ENCODE assay signal across 9 mouse cellular contexts in the genomic region with DNA sequence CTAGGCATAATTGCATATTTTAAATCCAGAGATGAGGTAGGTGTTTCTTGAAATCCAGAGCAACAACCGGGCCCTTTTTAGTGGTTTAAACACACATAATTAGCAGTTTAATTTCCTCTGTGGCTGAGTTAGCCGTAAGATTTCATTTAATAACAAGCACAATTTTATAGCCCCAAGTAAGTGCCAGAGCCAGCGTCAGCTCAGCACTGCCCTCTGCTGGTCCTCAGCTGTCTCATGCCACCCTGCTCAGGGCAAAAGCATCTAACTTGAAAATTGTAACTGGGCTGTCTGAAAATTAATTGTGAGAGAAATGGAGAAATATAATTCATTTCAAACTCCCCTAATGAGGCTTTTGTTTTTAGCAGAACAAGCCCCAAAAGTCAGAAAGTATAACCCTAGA.
DNase-seq lines count a peak whose midpoint lies in the region; ATAC-seq and TF ChIP-seq lines count a peak whose summit lies in the region.
"Had no signal": no experiment of that assay in that cellular context is flagged by ENCODE, and none has a peak within 500 bp of the region (broad histone marks: within the 10 kb centered on the region; RNA-seq: fewer than 3 reads in every experiment).

No protein-coding gene starts in this region.

- intact Hi-C loops in left cerebral cortex, postnatal 10 days (cut with DNase I): loop anchor here (5.0 to 10.0 kb wide), 4 partner anchors 438 to 1051 kb away; partner anchors contain the start of gene Tle4

- H3K36me3 ChIP-seq in heart, embryonic 12.5 days: no peaks in the 10 kb centered on the region
- H3K36me3 ChIP-seq in forebrain, embryonic 11.5 days (ENCODE audit: control insufficient read depth, insufficient read depth, low read length): no peaks in the 10 kb centered on the region
- no peaks in the 10 kb centered on the region for H3K36me3 ChIP-seq in hindbrain, embryonic 16.5 days (ENCODE audit: control insufficient read depth, insufficient read depth, low read length)
- H3K36me3 ChIP-seq in stomach, postnatal 0 days (ENCODE audit: control insufficient read depth, insufficient read depth, low read length): no peaks in the 10 kb centered on the region

- DNase-seq in heart, adult 11 months: peak; percentile 45
- DNase-seq in forebrain, embryonic 11.5 days (ENCODE audit: low spot score): peak; percentile 85
- DNase-seq in left cerebral cortex, postnatal 10 days (ENCODE audit: extremely low spot score in 1 of 2, low spot score in 2 of 2): peak; percentile 48 to 66
- peak; percentile 1 to 19 for DNase-seq in natural killer cell, adult 2 months (ENCODE audit: low spot score in 2 of 2)
- peak; percentile 72 for DNase-seq in stomach, postnatal 0 days (ENCODE audit: low spot score)

- TF ChIP-seq CTCF in bone marrow macrophage, adult 2 months (IDR thresholded peaks at IDR 0.05; ENCODE audit: low read depth, low read length): peak; percentile 95
- peak; percentile 93 for TF ChIP-seq CTCF in stomach, postnatal 0 days (IDR thresholded peaks at IDR 0.05; ENCODE audit: low read depth)

- peaks cover 5% of the 10 kb centered on the region; the same call in 1 of the 2 replicates for H3K27me3 ChIP-seq in heart, embryonic 12.5 days (replicated peaks)
- peaks cover 4% of the 10 kb centered on the region; the same call in 1 of the 2 replicates for H3K27me3 ChIP-seq in forebrain, embryonic 11.5 days (ENCODE audit: control insufficient read depth, insufficient read depth, low read length)
- peaks cover 2% of the 10 kb centered on the region for H3K27me3 ChIP-seq in hindbrain, embryonic 16.5 days (replicated peaks; ENCODE audit: control insufficient read depth, insufficient read depth, low read length)
- H3K27me3 ChIP-seq in stomach, postnatal 0 days (ENCODE audit: control insufficient read depth, insufficient read depth, low read length): no peaks in the 10 kb centered on the region

- no peak for TF ChIP-seq POLR2A in bone marrow macrophage, adult 2 months (IDR thresholded peaks at IDR 0.05; ENCODE audit: borderline replicate concordance, low read depth, low read length)

- no peak overlapping the region for H3K4me2 ChIP-seq in heart, embryonic 12.5 days
- no peak overlapping the region for H3K4me2 ChIP-seq in forebrain, embryonic 11.5 days (ENCODE audit: low read depth, low read length, severe bottlenecking)
- no peak overlapping the region for H3K4me2 ChIP-seq in hindbrain, embryonic 16.5 days (ENCODE audit: low read length)
- H3K4me2 ChIP-seq in stomach, postnatal 0 days (replicated peaks; ENCODE audit: low read depth): no peak overlapping the region

- no peaks in the 10 kb centered on the region for H3K4me1 ChIP-seq in heart, embryonic 12.5 days (replicated peaks)
- H3K4me1 ChIP-seq in bone marrow macrophage, adult 2 months (ENCODE audit: control insufficient read depth, insufficient read depth, low read length): no peaks in the 10 kb centered on the region
- peaks cover 6% of the 10 kb centered on the region; the same call in 1 of the 2 replicates for H3K4me1 ChIP-seq in forebrain, embryonic 11.5 days (replicated peaks; ENCODE audit: control insufficient read depth, insufficient read depth, low read length)
- H3K4me1 ChIP-seq in hindbrain, embryonic 16.5 days (ENCODE audit: control insufficient read depth, insufficient read depth, low read depth, low read length): no peaks in the 10 kb centered on the region
- H3K4me1 ChIP-seq in stomach, postnatal 0 days (replicated peaks; ENCODE audit: control insufficient read depth, insufficient read depth): no peaks in the 10 kb centered on the region

- no peaks in the 10 kb centered on the region for H3K9me3 ChIP-seq in heart, embryonic 12.5 days (replicated peaks)
- H3K9me3 ChIP-seq in forebrain, embryonic 11.5 days (ENCODE audit: control insufficient read depth, low read length): no peaks in the 10 kb centered on the region
- no peaks in the 10 kb centered on the region for H3K9me3 ChIP-seq in hindbrain, embryonic 16.5 days (ENCODE audit: control insufficient read depth, low read length)
- no peaks in the 10 kb centered on the region for H3K9me3 ChIP-seq in stomach, postnatal 0 days (ENCODE audit: control insufficient read depth, low read length)

- ATAC-seq in heart, embryonic 12.5 days (ENCODE audit: insufficient number of reproducible peaks, low FRiP score): no peak
- ATAC-seq in forebrain, embryonic 11.5 days (replicated peaks; ENCODE audit: low FRiP score): no peak; the same call in 1 of the 2 replicates
- peak; percentile 68; the same call in 1 of the 2 replicates for ATAC-seq in hindbrain, embryonic 16.5 days
- no peak for ATAC-seq in stomach, postnatal 0 days (ENCODE audit: low FRiP score, low TSS enrichment)

- no peak overlapping the region for H3K9ac ChIP-seq in heart, embryonic 12.5 days
- no peak overlapping the region for H3K9ac ChIP-seq in forebrain, embryonic 11.5 days (ENCODE audit: low read length)
- no peak overlapping the region for H3K9ac ChIP-seq in hindbrain, embryonic 16.5 days (ENCODE audit: low read depth, low read length)
- H3K9ac ChIP-seq in stomach, postnatal 0 days (ENCODE audit: low read length): no peak overlapping the region

- no peak overlapping the region for H3K4me3 ChIP-seq in heart, embryonic 12.5 days
- no peak overlapping the region for H3K4me3 ChIP-seq in bone marrow macrophage, adult 2 months (ENCODE audit: insufficient read depth, low read length)
- H3K4me3 ChIP-seq in forebrain, embryonic 11.5 days (ENCODE audit: low read depth, low read length): no peak overlapping the region
- no peak overlapping the region for H3K4me3 ChIP-seq in hindbrain, embryonic 16.5 days (ENCODE audit: low read length)
- no peak overlapping the region for H3K4me3 ChIP-seq in stomach, postnatal 0 days (ENCODE audit: low read depth, low read length)

- WGBS in heart, embryonic 12.5 days: 21% methylated on average over 3 of the region's 3 CpGs
- 11% methylated on average over 3 of the region's 3 CpGs for WGBS in forebrain, embryonic 11.5 days
- WGBS in hindbrain, embryonic 16.5 days: 10% methylated on average over 3 of the region's 3 CpGs
- WGBS in stomach, postnatal 0 days: 15% methylated on average over 3 of the region's 3 CpGs

- TF ChIP-seq EP300 in stomach, postnatal 0 days (optimal IDR thresholded peaks at IDR 0.05): no peak

- H3K27ac ChIP-seq in heart, embryonic 12.5 days (ENCODE audit: poor library complexity, severe bottlenecking): no peak overlapping the region
- no peak overlapping the region for H3K27ac ChIP-seq in bone marrow macrophage, adult 2 months (ENCODE audit: insufficient read depth, low read depth, low read length)
- H3K27ac ChIP-seq in forebrain, embryonic 11.5 days (ENCODE audit: low read depth, low read length): no peak overlapping the region
- no peak overlapping the region for H3K27ac ChIP-seq in hindbrain, embryonic 16.5 days (ENCODE audit: low read depth, low read length)
- H3K27ac ChIP-seq in stomach, postnatal 0 days (replicated peaks): no peak overlapping the region
- H3K27ac ChIP-seq: macrophage had no signal

Comparison
In these comparisons a context has a peak if more than half of its experiments do, and no peak if none do; other contexts are left out.
1. DNase-seq: peak in every context shown above with its lines; median percentile 85 in forebrain, embryonic 11.5 days; 72 in stomach, postnatal 0 days; 57 in left cerebral cortex, postnatal 10 days; 45 in heart, adult 11 months; 10 in natural killer cell, adult 2 months.